Mouse (Mus musculus): ENCODE measurements around the gene Gng7. TPM values are rescaled to one million over a fixed set of nuclear protein-coding genes. Genes with fewer than 3 reads are reported as not detected.

Gng7 gene
- polyA plus RNA-seq, 1 experiment from 2014 or later = 6.7 TPM

DNA sequence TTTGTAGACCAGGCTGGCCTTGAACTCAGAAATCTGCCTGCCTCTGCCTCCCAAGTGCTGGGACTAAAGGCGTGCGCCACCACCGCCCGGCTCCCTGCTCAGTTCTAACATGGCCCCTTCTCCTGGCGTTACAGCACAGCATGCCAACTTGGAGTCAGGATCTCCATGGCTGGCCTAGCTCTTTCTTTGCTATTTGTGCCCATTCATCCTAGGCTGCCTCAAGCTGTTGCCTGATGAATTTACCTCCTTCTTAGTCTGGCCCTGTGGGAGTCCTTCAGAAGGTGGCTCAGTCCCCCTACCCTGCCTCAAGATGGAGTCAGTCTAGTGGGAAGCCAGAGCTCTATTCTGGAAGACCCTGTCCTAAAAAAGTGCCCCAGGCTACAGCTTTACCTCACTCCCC is 12.1 kb upstream of the Gng7 start:
- ATAC-seq (ENCODE audit: low FRiP score, low TSS enrichment) = no peak
- 93% methylated on average over 5 of the region's 5 CpGs for WGBS
- H3K36me3 ChIP-seq (ENCODE audit: insufficient read depth, low read length) = peaks cover 11% of the 10 kb centered on the region; the same call in 1 of the 2 replicates
- no peak overlapping the region for H3K27ac ChIP-seq (ENCODE audit: low read length)
- peaks cover 22% of the 10 kb centered on the region for H3K27me3 ChIP-seq (ENCODE audit: insufficient read depth, low read length)
- H3K4me1 ChIP-seq (ENCODE audit: insufficient read depth, low read length) = 0 out of 2 replicates have a peak, but pooled peaks cover 3% of the 10 kb centered on the region
- H3K4me3 ChIP-seq (ENCODE audit: low read length) = no peak overlapping the region
- no peak overlapping the region for H3K9ac ChIP-seq (replicated peaks; ENCODE audit: low read length)
- H3K4me2 ChIP-seq (replicated peaks; ENCODE audit: low read depth, low read length) = no peak overlapping the region
- H3K9me3 ChIP-seq (ENCODE audit: low read length) = no peaks in the 10 kb centered on the region

DNA sequence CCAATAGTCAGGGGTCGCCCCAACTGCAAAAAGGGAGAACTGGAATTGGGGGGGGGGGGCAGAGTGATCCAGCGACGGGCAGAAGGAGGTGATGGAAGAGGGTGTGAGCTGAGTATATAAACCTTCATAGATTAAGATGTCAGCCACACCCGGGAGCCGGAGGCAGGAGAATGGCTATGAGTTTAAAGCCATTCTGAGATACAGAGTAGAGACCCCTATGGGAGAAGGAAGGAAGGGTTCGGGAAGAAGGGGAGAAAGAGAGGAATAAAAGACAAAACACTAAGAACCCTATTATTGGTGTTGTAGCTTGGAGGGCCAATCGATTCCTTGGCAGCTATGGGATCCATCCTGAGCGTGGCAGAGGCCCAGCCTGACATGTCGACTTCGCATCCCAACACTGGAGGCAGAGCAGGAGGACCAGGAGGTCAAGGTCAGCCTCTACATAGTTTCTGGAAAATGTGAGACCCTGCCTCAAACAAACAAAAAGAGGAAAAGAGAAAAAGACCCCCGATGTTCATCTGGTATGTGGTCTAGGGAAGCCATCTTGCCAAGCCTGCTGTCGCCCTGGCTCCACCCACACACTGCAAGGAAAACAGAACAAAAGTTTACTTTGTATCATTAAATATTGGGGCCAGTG is 11.0 kb upstream of the Gng7 start, which contains the start of gene Diras1:
TSS of gene Diras1 (minus strand) at position 24 of the 637 bp plus-strand sequence.
- 0 out of 2 replicates have a peak within 1 kb of the TSS, but pooled peaks have one; percentile 11 for H3K9ac ChIP-seq (replicated peaks; ENCODE audit: low read length)
- 48% methylated on average over 12 of the region's 12 CpGs for WGBS

DNA sequence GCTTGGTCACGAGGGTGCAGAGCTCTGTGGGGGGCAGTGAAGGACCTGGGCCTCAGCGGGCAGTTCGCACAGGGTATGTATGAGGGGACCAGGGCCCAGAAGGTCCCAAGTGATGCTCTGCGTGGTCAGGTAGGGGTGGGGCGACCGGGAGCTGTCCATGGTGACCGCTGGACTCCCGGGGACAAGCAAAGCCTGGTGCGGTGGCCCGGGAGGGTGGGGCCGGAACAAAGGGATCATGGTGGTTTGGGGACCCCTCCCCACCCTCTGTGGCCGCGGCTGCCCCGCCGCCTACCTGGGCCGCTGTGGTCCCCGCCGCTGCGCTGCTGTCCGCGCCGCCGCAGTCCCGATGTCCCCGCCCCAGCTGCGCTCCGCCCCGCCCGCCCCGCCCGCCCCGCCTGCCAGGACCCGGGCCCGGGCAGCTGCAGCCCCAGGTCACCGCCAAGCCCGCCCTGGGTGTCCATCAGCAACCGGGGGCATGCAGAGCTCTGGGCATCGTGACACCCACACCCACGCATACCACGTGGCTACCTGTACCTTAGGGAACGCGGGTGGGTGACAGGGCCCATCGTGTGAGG is 10.4 kb upstream of the Gng7 start:
- 3% methylated on average over 26 of the region's 43 CpGs for WGBS
- Histone ChIP-seq H3K4me1 (ENCODE audit: insufficient read depth, low read length) (0 out of 2 replicates have a peak, but pooled peaks cover 3% of the 10 kb centered on the region), H3K27me3 (ENCODE audit: insufficient read depth, low read length) (peaks cover 29% of the 10 kb centered on the region), H3K27ac (ENCODE audit: low read length) (no peak overlapping the region), H3K9ac (replicated peaks; ENCODE audit: low read length) (0 out of 2 replicates have a peak overlapping the region, but pooled peaks have one; percentile 11), H3K4me2 (replicated peaks; ENCODE audit: low read depth, low read length) (peak overlapping the region; percentile 49), H3K9me3 (ENCODE audit: low read length) (no peaks in the 10 kb centered on the region), H3K4me3 (ENCODE audit: low read length) (peak overlapping the region; percentile 19), H3K36me3 (ENCODE audit: insufficient read depth, low read length) (no peaks in the 10 kb centered on the region)
- ATAC-seq (ENCODE audit: low FRiP score, low TSS enrichment) = no peak

More for the DNA sequence above, 11.0 kb upstream of the Gng7 start, which contains the start of gene Diras1:
- H3K4me1 ChIP-seq (ENCODE audit: insufficient read depth, low read length) = 0 out of 2 replicates have a peak, but pooled peaks cover 3% of the 10 kb centered on the region
- H3K4me3 ChIP-seq (ENCODE audit: low read length) = peak within 1 kb of the TSS; percentile 19
- peaks cover 29% of the 10 kb centered on the region for H3K27me3 ChIP-seq (ENCODE audit: insufficient read depth, low read length)
- no peak within 1 kb of the TSS for H3K27ac ChIP-seq (ENCODE audit: low read length)
- peak within 1 kb of the TSS; percentile 49 for H3K4me2 ChIP-seq (replicated peaks; ENCODE audit: low read depth, low read length)
- no peak for ATAC-seq (ENCODE audit: low FRiP score, low TSS enrichment)
- peaks cover 4% of the 10 kb centered on the region; the same call in 1 of the 2 replicates for H3K36me3 ChIP-seq (ENCODE audit: insufficient read depth, low read length)
- H3K9me3 ChIP-seq (ENCODE audit: low read length) = no peaks in the 10 kb centered on the region

DNA sequence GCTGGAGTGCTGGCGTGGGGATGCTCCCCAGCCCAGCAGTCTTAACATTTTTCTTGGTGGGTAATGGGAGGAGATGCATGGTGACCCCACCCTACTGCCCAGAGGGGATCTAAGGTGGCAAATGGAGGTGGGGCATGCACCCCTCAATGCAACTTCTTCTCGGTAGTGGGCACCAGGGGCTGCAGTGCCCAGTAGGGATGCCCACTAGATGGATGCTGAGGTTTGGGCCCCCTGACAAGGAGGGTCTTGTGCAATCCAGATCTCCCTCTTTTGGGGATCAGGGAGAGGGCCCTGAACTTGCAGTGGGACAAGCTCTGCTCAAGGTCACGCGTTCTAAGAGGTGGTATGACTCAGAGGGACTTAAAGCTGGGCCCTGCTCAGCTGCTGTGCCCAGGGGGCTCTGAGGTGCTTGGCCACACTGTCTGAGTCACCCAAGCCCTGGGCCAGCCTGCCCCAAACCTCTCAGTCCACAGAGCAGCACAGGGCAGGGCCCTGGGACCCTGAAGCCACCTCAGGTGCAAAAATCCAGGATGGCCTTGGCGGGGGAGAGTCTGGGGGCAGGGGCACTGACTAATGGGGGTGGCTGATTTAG is 9.7 kb upstream of the Gng7 start:
- no peak overlapping the region for H3K4me2 ChIP-seq (replicated peaks; ENCODE audit: low read depth, low read length)
- no peak overlapping the region for H3K27ac ChIP-seq (ENCODE audit: low read length)
- H3K36me3 ChIP-seq (ENCODE audit: insufficient read depth, low read length) = no peaks in the 10 kb centered on the region
- no peaks in the 10 kb centered on the region for H3K9me3 ChIP-seq (ENCODE audit: low read length)
- ATAC-seq (ENCODE audit: low FRiP score, low TSS enrichment) = no peak
- peaks cover 29% of the 10 kb centered on the region for H3K27me3 ChIP-seq (ENCODE audit: insufficient read depth, low read length)
- H3K4me1 ChIP-seq (ENCODE audit: insufficient read depth, low read length) = 0 out of 2 replicates have a peak, but pooled peaks cover 3% of the 10 kb centered on the region
- WGBS = 69% methylated on average over 5 of the region's 5 CpGs
- H3K4me3 ChIP-seq (ENCODE audit: low read length) = no peak overlapping the region
- no peak overlapping the region for H3K9ac ChIP-seq (replicated peaks; ENCODE audit: low read length)

- ATAC-seq (ENCODE audit: low FRiP score, low TSS enrichment) = no peak
- H3K4me1 ChIP-seq (ENCODE audit: insufficient read depth, low read length) = 0 out of 2 replicates have a peak, but pooled peaks cover 3% of the 10 kb centered on the region
- no peak overlapping the region for H3K9ac ChIP-seq (replicated peaks; ENCODE audit: low read length)
- no peaks in the 10 kb centered on the region for H3K36me3 ChIP-seq (ENCODE audit: insufficient read depth, low read length)
- no peak overlapping the region for H3K4me2 ChIP-seq (replicated peaks; ENCODE audit: low read depth, low read length)
- no peak overlapping the region for H3K27ac ChIP-seq (ENCODE audit: low read length)
- no peaks in the 10 kb centered on the region for H3K9me3 ChIP-seq (ENCODE audit: low read length)
- H3K27me3 ChIP-seq (ENCODE audit: insufficient read depth, low read length) = peaks cover 29% of the 10 kb centered on the region
- H3K4me3 ChIP-seq (ENCODE audit: low read length) = no peak overlapping the region
- WGBS = 75% methylated on average over 8 of the region's 8 CpGs
Observed at GRCm38 (mm10) chr10:81022744-81023143, 8.0 kb upstream of the Gng7 start.

DNA sequence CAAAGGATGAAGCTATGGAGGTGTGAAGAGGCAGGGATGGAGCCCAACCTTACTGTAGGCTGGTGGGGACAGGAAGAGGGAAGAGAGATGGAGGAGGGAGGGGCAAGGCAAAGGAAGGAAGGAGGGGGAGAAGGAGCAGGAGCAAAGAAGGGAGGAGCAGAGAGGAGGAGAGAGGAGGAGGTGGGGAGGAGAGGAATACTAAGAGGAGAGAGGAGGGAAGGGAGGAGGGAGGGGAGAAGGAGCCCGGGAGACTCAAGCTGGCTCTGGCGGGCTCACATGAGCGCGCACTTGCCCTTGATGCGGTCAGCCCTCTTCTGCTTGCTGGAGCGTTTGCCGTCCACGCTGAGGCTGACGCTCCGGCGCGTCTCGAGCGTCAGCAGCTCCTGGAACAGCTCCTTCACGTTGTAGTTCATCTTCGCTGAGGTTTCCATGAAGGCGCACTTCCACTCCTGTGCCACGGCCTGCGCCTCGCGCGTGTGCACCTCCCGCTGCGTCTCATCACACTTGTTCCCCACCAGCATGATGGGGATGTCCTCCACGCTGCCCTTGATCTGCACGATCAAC is 6.9 kb upstream of the Gng7 start:
- H3K4me3 ChIP-seq (ENCODE audit: low read length) = peak overlapping the region; percentile 2; the same call in 1 of the 2 replicates
- WGBS = 15% methylated on average over 26 of the region's 26 CpGs
- H3K27me3 ChIP-seq (ENCODE audit: insufficient read depth, low read length) = peaks cover 29% of the 10 kb centered on the region
- H3K36me3 ChIP-seq (ENCODE audit: insufficient read depth, low read length) = no peaks in the 10 kb centered on the region
- ATAC-seq (ENCODE audit: low FRiP score, low TSS enrichment) = peak; percentile 29; the same call in 1 of the 2 replicates
- no peak overlapping the region for H3K27ac ChIP-seq (ENCODE audit: low read length)
- H3K9me3 ChIP-seq (ENCODE audit: low read length) = no peaks in the 10 kb centered on the region
- H3K4me2 ChIP-seq (replicated peaks; ENCODE audit: low read depth, low read length) = peak overlapping the region; percentile 22; the same call in 1 of the 2 replicates
- no peak overlapping the region for H3K9ac ChIP-seq (replicated peaks; ENCODE audit: low read length)
- 0 out of 2 replicates have a peak, but pooled peaks cover 3% of the 10 kb centered on the region for H3K4me1 ChIP-seq (ENCODE audit: insufficient read depth, low read length)

DNA sequence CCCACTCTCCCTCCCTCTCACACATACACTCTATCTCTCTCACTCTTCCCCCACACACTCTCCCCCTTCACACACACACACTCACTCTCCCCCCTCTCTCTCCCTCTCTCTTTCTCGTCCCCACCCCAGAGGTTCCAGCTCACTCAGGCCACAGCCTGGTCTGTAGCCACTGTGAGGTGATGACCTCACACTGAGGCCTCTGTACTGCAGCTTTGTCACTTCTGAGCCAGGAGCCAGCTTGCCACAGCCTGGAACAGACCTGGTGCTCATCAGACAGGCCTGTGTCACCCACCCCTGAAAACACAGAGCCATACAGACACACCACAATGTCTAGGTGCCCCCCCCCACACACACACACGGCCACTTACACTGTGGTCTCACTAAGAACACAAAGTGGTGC is 5.5 kb upstream of the Gng7 start:
- peaks cover 23% of the 10 kb centered on the region for H3K27me3 ChIP-seq (ENCODE audit: insufficient read depth, low read length)
- peaks cover 2% of the 10 kb centered on the region; the same call in 1 of the 2 replicates for H3K4me1 ChIP-seq (ENCODE audit: insufficient read depth, low read length)
- H3K9ac ChIP-seq (replicated peaks; ENCODE audit: low read length) = no peak overlapping the region
- H3K27ac ChIP-seq (ENCODE audit: low read length) = no peak overlapping the region
- H3K36me3 ChIP-seq (ENCODE audit: insufficient read depth, low read length) = no peaks in the 10 kb centered on the region
- no peak for ATAC-seq (ENCODE audit: low FRiP score, low TSS enrichment)
- 49% methylated on average over 2 of the region's 2 CpGs for WGBS
- no peaks in the 10 kb centered on the region for H3K9me3 ChIP-seq (ENCODE audit: low read length)
- H3K4me2 ChIP-seq (replicated peaks; ENCODE audit: low read depth, low read length) = no peak overlapping the region
- no peak overlapping the region for H3K4me3 ChIP-seq (ENCODE audit: low read length)

- H3K4me3 ChIP-seq (ENCODE audit: low read length) = no peak overlapping the region
- H3K4me1 ChIP-seq (ENCODE audit: insufficient read depth, low read length) = peaks cover 3% of the 10 kb centered on the region; the same call in 1 of the 2 replicates
- no peak overlapping the region for H3K27ac ChIP-seq (ENCODE audit: low read length)
- H3K4me2 ChIP-seq (replicated peaks; ENCODE audit: low read depth, low read length) = no peak overlapping the region
- 80% methylated on average over 6 of the region's 6 CpGs for WGBS
- H3K27me3 ChIP-seq (ENCODE audit: insufficient read depth, low read length) = peaks cover 18% of the 10 kb centered on the region
- no peak for ATAC-seq (ENCODE audit: low FRiP score, low TSS enrichment)
- no peaks in the 10 kb centered on the region for H3K9me3 ChIP-seq (ENCODE audit: low read length)
- H3K9ac ChIP-seq (replicated peaks; ENCODE audit: low read length) = no peak overlapping the region
- H3K36me3 ChIP-seq (ENCODE audit: insufficient read depth, low read length) = no peaks in the 10 kb centered on the region
Observed at GRCm38 (mm10) chr10:81019687-81020086, 4.9 kb upstream of the Gng7 start.

DNA sequence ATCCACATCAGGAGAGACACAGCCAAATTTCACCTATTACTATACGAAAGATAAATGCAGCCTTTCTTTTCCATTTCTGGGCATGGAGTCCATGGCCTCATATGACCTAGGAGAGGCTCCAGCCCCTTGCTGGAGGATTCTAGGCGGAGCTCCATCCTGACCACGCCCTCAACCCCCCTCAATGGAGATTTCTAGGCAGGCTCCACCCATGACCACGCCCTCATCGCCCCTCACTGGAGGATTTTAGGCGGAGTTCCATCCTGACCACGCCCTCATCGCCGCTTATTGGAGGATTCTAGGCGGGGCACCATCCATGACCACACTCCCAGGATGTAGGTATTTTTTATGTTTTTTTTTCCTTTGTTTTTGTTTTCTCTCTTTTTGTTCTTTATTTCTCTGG is 3.6 kb upstream of the Gng7 start:
- H3K4me3 ChIP-seq (ENCODE audit: low read length) = no peak overlapping the region
- H3K4me1 ChIP-seq (ENCODE audit: insufficient read depth, low read length) = peaks cover 8% of the 10 kb centered on the region; the same call in 1 of the 2 replicates
- H3K9me3 ChIP-seq (ENCODE audit: low read length) = no peaks in the 10 kb centered on the region
- H3K9ac ChIP-seq (replicated peaks; ENCODE audit: low read length) = no peak overlapping the region
- H3K36me3 ChIP-seq (ENCODE audit: insufficient read depth, low read length) = no peaks in the 10 kb centered on the region
- ATAC-seq (ENCODE audit: low FRiP score, low TSS enrichment) = no peak
- WGBS = 39% methylated on average over 10 of the region's 10 CpGs
- H3K4me2 ChIP-seq (replicated peaks; ENCODE audit: low read depth, low read length) = no peak overlapping the region
- H3K27me3 ChIP-seq (ENCODE audit: insufficient read depth, low read length) = peaks cover 12% of the 10 kb centered on the region; the same call in 1 of the 2 replicates
- no peak overlapping the region for H3K27ac ChIP-seq (ENCODE audit: low read length)
